Mouse (Mus musculus) heart, postnatal 0 days (tissue): ENCODE measurements around the gene Fgfr2. TPM values are rescaled to one million over a fixed set of nuclear protein-coding genes. Genes with fewer than 3 reads are reported as not detected.
A peak's percentile ranks its signal among the peaks of the same experiment; 100 is the strongest.
"Not testable (repeated sequence)": the region's sequence is repeated elsewhere in the genome, so short reads cannot be mapped to it uniquely, and the experiment has no call there.

Experiments
- ATAC-seq: fragments of 200-750 bp; cut with Nextera tagmentation; 2 replicates; pipeline ENCODE4 v1.8.0; 2017; ENCODE audit warnings: low read depth, moderate number of reproducible peaks, moderate library complexity; ENCODE audit not compliant: insufficient read depth
- DNase-seq: peaks from one replicate; pipeline ENCODE4 v3.0.0-alpha.2; 2016; ENCODE audit warnings: low spot score
- H3K27ac ChIP-seq: fragments of 300-500 bp; sonication (generic); 2 replicates; pipeline ENCODE4 v1.5.1; 2014; ENCODE audit warnings: low read depth, mild to moderate bottlenecking
- H3K27me3 ChIP-seq: fragments of 300-500 bp; sonication (generic); 2 replicates; pipeline ENCODE4 v1.6.1; 2014; ENCODE audit warnings: low read length, mixed read lengths; ENCODE audit not compliant: control insufficient read depth, insufficient read depth
- H3K36me3 ChIP-seq: fragments of 300-500 bp; sonication (generic); replicated peaks from 2 replicates; pipeline ENCODE4 v1.6.1; 2014; ENCODE audit warnings: low read length, mixed read lengths; ENCODE audit not compliant: control insufficient read depth, insufficient read depth
- H3K4me1 ChIP-seq: fragments of 300-500 bp; sonication (generic); 2 replicates; pipeline ENCODE4 v1.6.1; 2014; ENCODE audit warnings: antibody characterized with exemption; ENCODE audit not compliant: control insufficient read depth, insufficient read depth
- H3K4me2 ChIP-seq: fragments of 300-500 bp; sonication (generic); 2 replicates; pipeline ENCODE4 v1.6.1; 2014; ENCODE audit warnings: low read depth, mild to moderate bottlenecking, low read length, moderate library complexity
- H3K4me3 ChIP-seq: fragments of 300-500 bp; sonication (generic); 2 replicates; pipeline ENCODE4 v1.5.1; 2014; ENCODE audit warnings: low read depth, low read length
- H3K9ac ChIP-seq: fragments of 300-500 bp; sonication (generic); replicated peaks from 2 replicates; pipeline ENCODE4 v1.6.1; 2014; ENCODE audit warnings: low read depth, low read length, mixed read lengths
- H3K9me3 ChIP-seq: fragments of 300-500 bp; sonication (generic); replicated peaks from 2 replicates; pipeline ENCODE4 v1.6.1; 2016; ENCODE audit warnings: low read length; ENCODE audit not compliant: control insufficient read depth
- CTCF ChIP-seq: IDR thresholded peaks from 2 replicates; pipeline ENCODE4 v1.5.1; 2016; ENCODE audit warnings: antibody characterized with exemption, control low read depth, low read depth
- EP300 ChIP-seq: IDR thresholded peaks from 2 replicates; pipeline ENCODE4 v1.6.1; 2016; ENCODE audit warnings: antibody characterized with exemption, low read depth
- WGBS: fragments of 180-500 bp; shearing (Covaris S2); extraction: QIAGEN DNeasy Blood & Tissue Kit; methylation state at CpG from one replicate; pipeline ENCODE4 v1.1.7; 2014; 5-methylcytosine and 5-hydroxymethylcytosine counted together
- polyA plus RNA-seq: library from polyadenylated mRNA; unstranded; fragments of >200 nt; fragmentation: Nextera tagmentation; extraction: Ambion mirVana; gene quantifications from 2 replicates; pipeline ENCODE4 v1.2.1, GENCODE M21; 2015
- total RNA-seq: library from RNA; depleted of rRNA; stranded (reverse); fragments of >200 nt; gene quantifications from 2 replicates; pipeline ENCODE4 v1.2.3, GENCODE M21; 2014; ENCODE audit warnings: low replicate concordance

The Fgfr2 gene
- total and polyA plus RNA-seq, 2 experiments from 2014 or later: 3.8 to 11.5 TPM

DNA sequence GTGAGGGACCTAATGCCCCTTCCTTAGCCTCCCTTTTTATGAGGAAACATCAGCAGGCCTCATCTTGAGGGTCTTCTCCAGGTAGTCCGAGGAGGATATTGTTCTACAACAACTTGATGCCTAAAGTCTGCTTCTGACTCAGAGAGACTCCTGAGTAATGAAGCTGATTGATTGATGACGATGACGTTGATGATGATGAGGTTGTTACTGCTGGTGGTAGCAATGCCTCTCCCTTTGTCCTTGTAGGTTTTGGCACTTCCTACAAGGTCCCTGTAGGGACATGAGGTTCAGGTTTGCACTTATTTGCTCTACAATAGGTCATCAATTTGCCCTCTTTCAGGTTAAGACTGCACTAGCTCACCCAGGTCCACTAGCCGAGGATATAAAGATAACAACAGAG is 2977.9 kb downstream of the Fgfr2 start:
- no peaks in the 10 kb centered on the region for H3K36me3 ChIP-seq
- ATAC-seq: no peak
- no peak overlapping the region for H3K27ac ChIP-seq
- H3K4me2 ChIP-seq: no peak overlapping the region
- H3K9me3 ChIP-seq: no peaks in the 10 kb centered on the region
- no peak for TF ChIP-seq EP300
- TF ChIP-seq CTCF: no peak
- WGBS: 92% methylated on average over 4 of the region's 4 CpGs
- H3K4me3 ChIP-seq: no peak overlapping the region
- H3K27me3 ChIP-seq: no peaks in the 10 kb centered on the region
- peaks cover 39% of the 10 kb centered on the region for H3K4me1 ChIP-seq
- no peak overlapping the region for H3K9ac ChIP-seq
- DNase-seq: no peak

DNA sequence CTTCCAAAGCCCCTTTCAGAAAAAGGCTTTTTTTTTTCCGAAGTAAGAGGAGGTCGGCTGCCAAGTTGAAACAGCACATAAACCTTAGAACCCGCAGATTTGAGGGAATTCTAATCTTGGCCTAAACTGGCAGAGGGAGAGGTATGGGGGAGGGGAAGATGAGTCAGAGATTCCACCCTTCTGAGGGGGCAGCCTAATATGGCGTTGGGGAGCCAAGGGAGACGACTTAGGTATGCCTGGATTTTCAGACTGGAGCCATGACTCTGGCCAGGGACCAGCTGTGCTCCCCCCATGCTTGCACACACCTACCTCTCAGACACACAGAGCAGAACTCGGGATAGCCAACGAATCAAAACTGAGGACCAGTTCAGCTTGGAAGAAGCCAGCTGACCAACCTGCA is 2979.8 kb downstream of the Fgfr2 start:
- H3K9ac ChIP-seq: no peak overlapping the region
- no peak overlapping the region for H3K4me3 ChIP-seq
- no peaks in the 10 kb centered on the region for H3K36me3 ChIP-seq
- H3K27ac ChIP-seq: no peak overlapping the region
- TF ChIP-seq EP300: no peak
- no peak for TF ChIP-seq CTCF
- WGBS: 35% methylated on average over 7 of the region's 7 CpGs
- H3K9me3 ChIP-seq: no peaks in the 10 kb centered on the region
- DNase-seq: no peak
- ATAC-seq: peak; percentile 30; the same call in 1 of the 2 replicates
- H3K27me3 ChIP-seq: no peaks in the 10 kb centered on the region
- peaks cover 28% of the 10 kb centered on the region for H3K4me1 ChIP-seq
- H3K4me2 ChIP-seq: no peak overlapping the region

DNA sequence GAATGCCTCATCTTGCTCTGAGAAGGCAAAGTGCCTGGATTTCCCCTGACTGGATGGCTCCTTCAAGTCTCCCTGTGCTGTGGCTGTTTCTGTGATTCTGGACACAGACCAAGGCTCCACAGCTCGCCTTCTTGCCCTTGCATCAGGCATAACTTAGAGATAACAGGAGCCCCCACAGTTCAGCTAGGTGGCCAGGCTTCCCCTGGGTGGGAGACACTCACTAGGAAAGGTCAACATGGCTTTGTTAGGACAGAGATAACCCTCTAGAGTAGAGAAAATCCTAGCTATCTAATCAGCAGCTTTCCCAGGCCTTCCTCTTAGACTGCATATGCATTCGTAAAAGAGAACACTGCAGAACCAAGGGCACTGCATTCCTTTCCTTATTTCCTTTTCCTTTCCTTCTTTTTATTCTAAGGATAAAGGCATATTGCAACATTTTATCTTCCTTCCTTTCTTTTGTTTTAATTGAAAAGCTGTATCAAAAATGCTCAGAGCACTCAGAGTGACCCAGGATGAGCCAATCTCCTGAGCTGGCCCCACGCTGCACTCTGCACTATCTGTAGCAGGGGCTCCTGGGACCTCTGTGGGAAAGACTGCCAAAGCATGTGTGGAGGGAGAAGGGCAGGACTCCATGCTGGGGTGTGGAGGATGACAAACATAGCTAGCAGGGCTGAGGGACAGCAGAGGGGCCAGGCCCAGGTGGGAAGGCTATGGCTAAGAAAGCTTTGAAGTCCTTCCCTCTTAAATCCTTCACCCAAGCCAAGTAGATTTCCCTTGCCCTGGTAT is 2981.9 kb downstream of the Fgfr2 start:
- no peaks in the 10 kb centered on the region for H3K27me3 ChIP-seq
- H3K4me2 ChIP-seq: no peak overlapping the region
- no peak overlapping the region for H3K27ac ChIP-seq
- TF ChIP-seq CTCF: no peak
- no peak for TF ChIP-seq EP300
- ATAC-seq (0 out of 2 replicates have a peak, but pooled peaks have one; percentile 63), DNase-seq (no peak)
- H3K9me3 ChIP-seq: no peaks in the 10 kb centered on the region
- no peaks in the 10 kb centered on the region for H3K36me3 ChIP-seq
- H3K4me3 ChIP-seq: no peak overlapping the region
- no peak overlapping the region for H3K9ac ChIP-seq
- WGBS: 20% methylated on average over 3 of the region's 3 CpGs
- H3K4me1 ChIP-seq: peaks cover 26% of the 10 kb centered on the region

DNA sequence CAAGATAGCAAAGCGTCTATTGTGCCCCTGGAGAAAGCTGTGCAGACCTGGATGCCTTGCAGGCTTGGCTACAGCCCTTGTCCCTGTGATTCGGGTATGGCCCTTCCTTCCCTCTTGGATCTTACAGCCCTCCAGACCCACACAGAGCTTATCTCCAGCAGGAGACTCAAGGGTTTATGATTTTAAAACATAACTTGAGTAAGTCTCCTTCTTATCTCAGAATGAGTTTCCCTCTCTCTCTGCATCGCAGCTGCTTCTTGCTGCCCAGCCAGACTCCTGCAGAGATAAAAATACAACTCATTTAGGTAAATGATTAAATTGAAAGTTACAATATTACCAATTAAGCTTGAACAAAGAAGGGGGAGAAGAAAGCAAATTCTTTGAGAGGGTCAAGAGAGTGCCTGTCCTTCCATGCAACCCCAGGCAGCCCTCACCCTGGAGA is 2988.2 kb downstream of the Fgfr2 start:
- TF ChIP-seq CTCF (no peak), EP300 (no peak)
- 24% methylated on average over 3 of the region's 3 CpGs for WGBS
- Histone ChIP-seq H3K27me3 (no peaks in the 10 kb centered on the region), H3K9me3 (no peaks in the 10 kb centered on the region), H3K4me2 (no peak overlapping the region), H3K9ac (no peak overlapping the region), H3K4me3 (no peak overlapping the region), H3K4me1 (no peaks in the 10 kb centered on the region), H3K27ac (no peak overlapping the region), H3K36me3 (no peaks in the 10 kb centered on the region)
- no peak for ATAC-seq
- no peak for DNase-seq

DNA sequence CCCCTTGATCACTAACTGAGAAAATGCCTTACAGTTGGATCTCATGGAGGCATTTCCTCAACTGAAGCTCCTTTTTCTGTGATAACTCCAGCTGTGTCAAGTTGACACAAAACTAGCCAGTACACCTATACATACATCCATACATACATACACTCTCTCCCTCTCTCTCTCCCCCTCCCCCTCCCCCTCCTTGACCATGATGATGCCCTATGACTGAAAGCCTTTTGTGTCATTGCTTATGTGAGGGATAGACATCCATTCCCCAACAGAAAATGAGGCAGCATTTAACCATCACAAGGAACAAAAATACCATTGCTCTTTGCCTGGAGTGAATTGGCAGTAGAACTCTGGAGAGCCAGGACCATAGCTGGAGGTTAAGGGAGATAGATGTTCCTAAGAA is 2988.7 kb downstream of the Fgfr2 start:
- not testable (repeated sequence) for H3K27ac ChIP-seq

DNA sequence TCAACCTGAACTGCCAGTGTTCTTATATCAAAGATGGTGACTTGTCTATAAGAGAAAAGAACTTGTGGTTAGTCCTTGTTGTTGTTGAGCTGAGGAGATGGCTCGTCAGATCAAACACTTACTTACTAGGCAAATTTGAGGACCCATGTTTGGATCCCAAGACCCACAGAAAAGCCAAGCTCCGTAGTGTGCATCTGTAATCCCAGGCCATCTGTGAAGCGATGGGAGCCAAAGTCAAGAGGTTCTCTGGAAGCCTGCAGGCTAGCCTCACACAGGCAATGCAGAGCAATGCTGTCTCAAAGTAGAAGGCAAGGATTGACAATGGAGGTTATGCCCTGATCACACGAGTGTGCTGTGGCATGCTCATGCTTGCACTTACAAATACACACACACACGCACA is 2992.9 kb downstream of the Fgfr2 start:
- H3K4me3 ChIP-seq: no peak overlapping the region
- H3K9me3 ChIP-seq: no peaks in the 10 kb centered on the region; the same call in 1 of the 2 replicates
- H3K9ac ChIP-seq: no peak overlapping the region
- DNase-seq (no peak), ATAC-seq (no peak)
- H3K36me3 ChIP-seq: no peaks in the 10 kb centered on the region
- TF ChIP-seq EP300 (no peak), CTCF (no peak)
- no peaks in the 10 kb centered on the region for H3K4me1 ChIP-seq
- WGBS: 88% methylated on average over 5 of the region's 5 CpGs
- no peak overlapping the region for H3K27ac ChIP-seq
- H3K27me3 ChIP-seq: no peaks in the 10 kb centered on the region
- H3K4me2 ChIP-seq: no peak overlapping the region

More for the DNA sequence above, 2988.7 kb downstream of the Fgfr2 start:
- not testable (repeated sequence) for DNase-seq, H3K27me3 ChIP-seq, H3K36me3 ChIP-seq, H3K4me2 ChIP-seq, H3K4me3 ChIP-seq, H3K9ac ChIP-seq, ATAC-seq, H3K4me1 ChIP-seq, H3K9me3 ChIP-seq
